Mouse (Mus musculus) ES-E14 (cell line): ENCODE results near the gene Cnpy3. TPM values are rescaled to one million over a fixed set of nuclear protein-coding genes. Genes with fewer than 3 reads are reported as not detected.

ENCODE experiments used
- DNase-seq: peaks from one replicate; pipeline ENCODE4 v3.0.0-alpha.2; 2013; ENCODE audit warnings: low read depth, low spot score
- H3K27ac ChIP-seq: 2 replicates; pipeline ENCODE4 v1.5.1; 2012; ENCODE audit warnings: low read depth, mild to moderate bottlenecking, low read length, moderate library complexity, mixed read lengths; ENCODE audit not compliant: poor library complexity, insufficient read depth, severe bottlenecking
- H3K36me3 ChIP-seq: 2 replicates; pipeline ENCODE4 v1.6.1; 2012; ENCODE audit warnings: mild to moderate bottlenecking, low read length, moderate library complexity, mixed read lengths; ENCODE audit not compliant: control insufficient read depth, poor library complexity, insufficient read depth, severe bottlenecking
- H3K4me1 ChIP-seq, 2 experiments: fragments of 150-350 bp in 1 of 2; sonication (generic) in 1 of 2; 2 replicates each; pipeline ENCODE4 v1.6.1; 2012; ENCODE audit warnings: low read length in 2 of 2, mild to moderate bottlenecking in 1 of 2, mixed read lengths in 1 of 2; ENCODE audit not compliant: control insufficient read depth in 2 of 2, insufficient read depth in 2 of 2, poor library complexity in 1 of 2
- H3K4me3 ChIP-seq, 2 experiments: fragments of 150-350 bp in 1 of 2; sonication (generic) in 1 of 2; 2 replicates each; pipeline ENCODE4 v1.5.1; 2012; ENCODE audit warnings: low read length in 2 of 2, low read depth in 1 of 2, mild to moderate bottlenecking in 1 of 2, mixed read lengths in 1 of 2; ENCODE audit not compliant: insufficient read depth in 1 of 2, poor library complexity in 1 of 2, severe bottlenecking in 1 of 2
- H3K9ac ChIP-seq: 2 replicates; pipeline ENCODE4 v1.6.1; 2012; ENCODE audit warnings: low read depth, mild to moderate bottlenecking, low read length, mixed read lengths; ENCODE audit not compliant: poor library complexity, insufficient read depth, severe bottlenecking
- H3K9me3 ChIP-seq: fragments of 150-350 bp; sonication (generic); 2 replicates; pipeline ENCODE4 v1.6.1; 2012; ENCODE audit warnings: low read depth, mild to moderate bottlenecking, low read length; ENCODE audit not compliant: control insufficient read depth, insufficient read depth
- CHD2 ChIP-seq: IDR thresholded peaks from 2 replicates; pipeline ENCODE4 v1.6.1; 2014; ENCODE audit warnings: mild to moderate bottlenecking, low read depth, low read length, inconsistent platforms
- HCFC1 ChIP-seq: IDR thresholded peaks from 2 replicates; pipeline ENCODE4 v1.6.1; 2012; ENCODE audit warnings: low read length, inconsistent platforms, borderline replicate concordance; ENCODE audit not compliant: insufficient read depth
- MAFK ChIP-seq: IDR thresholded peaks from 2 replicates; pipeline ENCODE4 v1.6.1; 2014; ENCODE audit warnings: mild to moderate bottlenecking, low read depth, low read length, inconsistent platforms; ENCODE audit not compliant: insufficient read depth
- ZC3H11A ChIP-seq: IDR thresholded peaks from 2 replicates; pipeline ENCODE4 v1.6.1; 2012; ENCODE audit warnings: low read depth, mild to moderate bottlenecking, inconsistent platforms, low read length, borderline replicate concordance
- ZNF384 ChIP-seq: IDR thresholded peaks from 2 replicates; pipeline ENCODE4 v1.6.1; 2012; ENCODE audit warnings: low read depth, low read length, inconsistent platforms
- in situ Hi-C, 2 experiments: fragments of 600-800 bp; cut with MboI; formaldehyde crosslinking; loops; one replicate each; pipeline ENCODE4 v1.15.1; 2025; ENCODE audit warnings: low sequenced_read_pairs in 2 of 2, inconsistent platforms in 1 of 2; ENCODE audit not compliant: unreplicated experiment in 2 of 2
- total RNA-seq: library from RNA; depleted of rRNA; stranded (reverse); fragments of 300-350 nt; gene quantifications from 2 replicates; pipeline ENCODE4 v1.2.3, GENCODE M21; 2012; rRNA removed

Gene Cnpy3
- 69.7 and 122 TPM in 2 replicates for total RNA-seq

DNA sequence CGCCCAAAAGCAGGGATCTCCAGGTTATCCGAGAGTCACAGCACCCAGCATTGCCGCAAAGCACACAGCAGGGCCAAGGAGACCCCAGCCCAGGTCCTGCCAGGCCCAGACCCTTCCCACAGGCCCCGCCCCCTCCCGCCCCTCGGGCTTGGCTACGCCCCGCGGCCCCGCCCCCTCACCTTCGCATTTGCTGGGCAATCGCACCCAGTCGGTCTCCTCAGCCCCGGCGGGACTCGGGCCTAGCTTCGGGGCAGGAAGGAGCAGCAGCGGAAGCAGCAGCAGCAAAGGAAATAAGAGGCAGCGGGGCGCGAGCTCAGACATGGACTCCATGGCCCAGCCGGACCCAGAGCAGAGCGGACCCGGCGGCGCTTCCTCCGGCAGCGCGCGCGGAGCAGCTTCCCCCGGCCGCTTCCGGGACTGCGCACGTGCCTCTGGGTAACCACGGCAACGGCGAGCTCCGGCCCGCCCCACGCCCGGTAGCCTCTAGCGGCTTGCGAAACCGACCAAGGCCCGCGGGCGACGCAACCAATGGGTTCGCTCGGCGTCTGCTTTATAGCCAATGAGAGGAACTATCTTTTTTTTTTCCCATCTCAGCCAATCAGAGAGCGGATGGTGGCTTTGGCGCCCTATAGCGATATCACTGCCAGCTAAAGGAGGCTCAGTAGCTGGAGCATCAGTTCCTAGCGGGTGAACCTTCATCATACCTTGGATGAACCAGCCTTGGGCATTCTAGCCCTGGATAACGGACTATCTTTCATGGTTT lies at the start of gene Cnpy3:
TSS of gene Cnpy3 (minus strand) at position 421 of the 763 bp plus-strand sequence.
- H3K9me3 ChIP-seq, result no peaks in the 10 kb centered on the region
- 0 out of 2 replicates have a peak, but pooled peaks have one; percentile 17 for TF ChIP-seq MAFK
- no peak for TF ChIP-seq ZC3H11A
- peak; percentile 84 for TF ChIP-seq HCFC1
- peak; percentile 99 for TF ChIP-seq ZNF384
- TF ChIP-seq CHD2, result peak; percentile 92
- peaks cover 3% of the 10 kb centered on the region; the same call in 1 of the 2 replicates for H3K36me3 ChIP-seq
- peaks cover 0 to 3% of the 10 kb centered on the region in 2 experiments; a peak in 1 of 4 replicates for H3K4me1 ChIP-seq
- DNase-seq, result peak; percentile 96
- H3K4me3 ChIP-seq, result peak within 1 kb of the TSS; percentile 76 to 91
- H3K27ac ChIP-seq, result peak within 1 kb of the TSS; percentile 88
- peak within 1 kb of the TSS; percentile 87 for H3K9ac ChIP-seq
- in situ Hi-C loops, result no loop called here

DNA sequence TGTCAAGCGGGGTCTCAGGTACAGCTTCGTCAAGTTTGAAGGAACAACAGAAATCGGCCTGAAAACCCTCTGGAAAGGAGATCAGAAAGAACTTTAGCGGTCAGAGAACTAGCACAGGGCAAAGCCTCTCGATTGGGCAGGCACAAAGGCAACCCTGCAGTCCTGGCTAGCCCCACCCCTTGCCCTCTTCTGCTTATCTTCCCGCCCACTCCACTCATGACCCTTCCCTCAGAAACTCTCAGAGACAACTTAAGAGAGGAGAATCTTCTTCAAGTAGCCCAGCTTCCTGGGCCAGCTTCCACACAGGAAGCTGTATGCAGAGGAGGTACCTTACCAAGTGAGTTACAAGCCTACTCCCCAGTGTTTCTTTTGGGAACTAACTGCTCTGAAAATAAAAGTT lies 49.7 kb upstream of the Cnpy3 start:
- H3K4me3 ChIP-seq, result peak overlapping the region; percentile 45 to 65; a peak in 3 of 4 replicates
- peaks cover 40% of the 10 kb centered on the region for H3K36me3 ChIP-seq

DNA sequence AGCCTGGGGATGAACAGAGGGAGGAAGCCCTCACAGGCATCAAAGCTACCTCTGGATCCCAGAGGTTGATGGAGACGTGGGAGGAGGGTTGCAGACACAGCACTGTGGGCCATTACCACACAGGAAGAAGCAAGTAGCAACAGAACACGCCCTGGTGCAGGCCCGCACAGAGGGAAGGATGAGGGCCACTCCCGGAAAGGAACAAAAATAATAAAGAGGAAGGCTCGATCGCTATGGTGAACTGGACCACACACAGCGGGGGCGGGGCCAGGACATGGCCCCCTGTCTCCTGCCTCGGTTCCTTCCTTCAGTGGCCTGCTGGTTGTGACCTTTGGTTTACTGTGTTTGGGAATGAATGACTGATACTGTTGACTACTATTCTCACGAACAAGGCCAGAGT lies 47.7 kb upstream of the Cnpy3 start:
- in situ Hi-C loops, result no loop called here
- Histone ChIP-seq H3K4me3 (peak overlapping the region; percentile 24 to 65; a peak in 3 of 4 replicates), H3K36me3 (peaks cover 24% of the 10 kb centered on the region), H3K27ac (peak overlapping the region; percentile 81), H3K9ac (peak overlapping the region; percentile 67; the same call in 1 of the 2 replicates), H3K9me3 (no peaks in the 10 kb centered on the region), H3K4me1 (peaks cover 14 to 20% of the 10 kb centered on the region in 2 experiments; a peak in 3 of 4 replicates)
- TF ChIP-seq MAFK, result no peak
- no peak for TF ChIP-seq ZNF384
- TF ChIP-seq HCFC1, result no peak
- TF ChIP-seq CHD2, result no peak
- TF ChIP-seq ZC3H11A, result no peak
- peak; percentile 81 for DNase-seq

More for the DNA sequence above, 49.7 kb upstream of the Cnpy3 start:
- H3K9ac ChIP-seq, result peak overlapping the region; percentile 67
- TF ChIP-seq HCFC1 (no peak), ZNF384 (no peak), MAFK (no peak), ZC3H11A (no peak), CHD2 (no peak)
- H3K4me1 ChIP-seq, result peaks cover 10 to 13% of the 10 kb centered on the region in 2 experiments; a peak in 2 of 4 replicates
- H3K27ac ChIP-seq, result peak overlapping the region; percentile 81
- in situ Hi-C loops, result no loop called here
- no peak for DNase-seq
- no peaks in the 10 kb centered on the region for H3K9me3 ChIP-seq

DNA sequence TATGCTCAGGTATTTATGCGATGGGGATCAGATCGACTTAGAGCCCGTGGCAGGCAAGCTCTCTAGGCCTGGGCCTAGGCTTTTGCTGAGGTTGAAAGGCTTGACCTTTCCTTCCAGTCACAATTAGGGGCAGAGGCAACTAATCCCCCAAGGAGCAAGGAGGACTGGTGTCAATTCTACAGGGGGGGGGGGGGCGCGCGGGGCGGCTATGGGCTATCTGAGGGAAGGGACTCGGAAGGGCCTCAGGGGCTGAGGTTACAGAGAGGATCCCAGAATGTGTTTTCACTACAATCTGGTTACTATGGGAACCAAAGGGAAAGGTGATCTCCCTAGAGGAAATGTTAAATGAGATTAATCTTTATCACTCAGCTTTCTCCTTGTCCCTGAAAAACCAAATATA lies 45.4 kb upstream of the Cnpy3 start:
- Histone ChIP-seq H3K4me3 (0 out of 4 replicates have a peak overlapping the region, but pooled peaks of 1 of the 2 experiments have one; percentile 10), H3K4me1 (peaks cover 16 to 28% of the 10 kb centered on the region in 2 experiments; a peak in 3 of 4 replicates), H3K36me3 (peaks cover 19% of the 10 kb centered on the region), H3K9me3 (no peaks in the 10 kb centered on the region), H3K9ac (peak overlapping the region; percentile 49; the same call in 1 of the 2 replicates), H3K27ac (peak overlapping the region; percentile 83)
- no peak for DNase-seq
- TF ChIP-seq MAFK (no peak), ZNF384 (no peak), ZC3H11A (no peak), CHD2 (no peak), HCFC1 (no peak)
- in situ Hi-C loops, result no loop called here
